Mouse (Mus musculus) spleen, postnatal 14 days (tissue): ENCODE measurements around the gene Ppcs.
A peak's percentile ranks its signal among the peaks of the same experiment; 100 is the strongest.

Experiments used
- DNase-seq, 2 experiments: peaks; one replicate each; pipeline ENCODE4 v3.0.0; 2021 to 2022; ENCODE audit warnings: low spot score in 2 of 2

The Ppcs gene

GRCm38 (mm10) chr4:119422294-119422964, at the start of gene Ppcs, which contains the start of gene Zmynd12:
Gene Ppcs, minus strand, starts transcription at chr4:119422420.
Gene Zmynd12, plus strand, starts transcription at chr4:119422814.
- peak; percentile 86 to 87 for DNase-seq

- DNase-seq = no peak
Observed at GRCm38 (mm10) chr4:119467720-119468380, 45.6 kb upstream of the Ppcs start.

GRCm38 (mm10) chr4:119465841-119466240, 43.6 kb upstream of the Ppcs start:
- DNase-seq = no peak

GRCm38 (mm10) chr4:119463756-119464419, 41.7 kb upstream of the Ppcs start:
- DNase-seq = peak in 1 of 2 experiments; percentile 7

GRCm38 (mm10) chr4:119462858-119463755, 40.9 kb upstream of the Ppcs start:
- peak in 1 of 2 experiments; percentile 11 for DNase-seq

GRCm38 (mm10) chr4:119462457-119462856, 40.2 kb upstream of the Ppcs start:
- no peak for DNase-seq

- no peak for DNase-seq
Observed at GRCm38 (mm10) chr4:119460728-119461141, 38.5 kb upstream of the Ppcs start.

- peak in 1 of 2 experiments; percentile 19 for DNase-seq
Observed at GRCm38 (mm10) chr4:119460296-119460695, 38.1 kb upstream of the Ppcs start.

- no peak for DNase-seq
Observed at GRCm38 (mm10) chr4:119453533-119453932, 31.3 kb upstream of the Ppcs start.

GRCm38 (mm10) chr4:119453128-119453527, 30.9 kb upstream of the Ppcs start:
- no peak for DNase-seq

- no peak for DNase-seq
Observed at GRCm38 (mm10) chr4:119450436-119450835, 28.2 kb upstream of the Ppcs start.

- no peak for DNase-seq
Observed at GRCm38 (mm10) chr4:119447786-119448185, 25.6 kb upstream of the Ppcs start.

- no peak for DNase-seq
Observed at GRCm38 (mm10) chr4:119447261-119447660, 25.0 kb upstream of the Ppcs start.

- DNase-seq = no peak
Observed at GRCm38 (mm10) chr4:119442539-119442938, 20.3 kb upstream of the Ppcs start.

- no peak for DNase-seq
Observed at GRCm38 (mm10) chr4:119441836-119442235, 19.6 kb upstream of the Ppcs start.

- no peak for DNase-seq
Observed at GRCm38 (mm10) chr4:119437936-119438335, 15.7 kb upstream of the Ppcs start.

GRCm38 (mm10) chr4:119430678-119431077, 8.5 kb upstream of the Ppcs start:
- DNase-seq = peak; percentile 54 to 68

- DNase-seq = peak; percentile 79 to 86
Observed at GRCm38 (mm10) chr4:119427680-119428079, 5.5 kb upstream of the Ppcs start.

- no peak for DNase-seq
Observed at GRCm38 (mm10) chr4:119425601-119426000, 3.4 kb upstream of the Ppcs start.

- no peak for DNase-seq
Observed at GRCm38 (mm10) chr4:119425077-119425476, 2.9 kb upstream of the Ppcs start.

GRCm38 (mm10) chr4:119421921-119422293, 313 bp downstream of the Ppcs start:
- peak in 1 of 2 experiments; percentile 22 for DNase-seq

- DNase-seq = no peak
Observed at GRCm38 (mm10) chr4:119421191-119421590, 1.0 kb downstream of the Ppcs start.
